Mouse (Mus musculus) Patski (cell line): Measurements from ENCODE around the gene Stx8. TPM values are rescaled to one million over a fixed set of nuclear protein-coding genes. Genes with fewer than 3 reads are reported as not detected.

Experiments used
- ATAC-seq: fragments of 100-300 bp; one replicate; pipeline ENCODE4 v1.8.0; 2021
- CTCF ChIA-PET: fragments of 350-600 bp; sonication (Branson Sonifier 250); formaldehyde crosslinking; loops from one replicate; lab custom pipeline; 2022; ENCODE audit warnings: inconsistent platforms; lab: Charles Lee
- POLR2A ChIA-PET: fragments of 350-600 bp; sonication (Branson Sonifier 250); formaldehyde crosslinking; loops from one replicate; lab custom pipeline; 2022; ENCODE audit warnings: antibody characterized with exemption, inconsistent platforms; lab: Charles Lee
- DNase-seq: peaks from one replicate; pipeline ENCODE4 v3.0.0-alpha.2; 2011; ENCODE audit warnings: low read depth, low spot score
- H3K27me3 ChIP-seq: fragments of 371-371 bp; one replicate; pipeline ENCODE4 v1.5.1; 2021
- CTCF ChIP-seq: fragments of 100-300 bp; IDR thresholded peaks from one replicate; pipeline ENCODE4 v1.5.1; 2021
- in situ Hi-C: fragments of 300-500 bp; cut with MboI; formaldehyde crosslinking; loops from 3 replicates; pipeline ENCODE4 v1.11.1; 2018; ENCODE audit warnings: low pct_unique_long_range_greater_than_20kb, mixed read lengths
- polyA plus RNA-seq: library from polyadenylated mRNA; unstranded; gene quantifications from one replicate; pipeline ENCODE4 v1.2.3, GENCODE M21; 2021

The Stx8 gene
- polyA plus RNA-seq, 1 experiment from 2014 or later = 64.8 TPM

DNA sequence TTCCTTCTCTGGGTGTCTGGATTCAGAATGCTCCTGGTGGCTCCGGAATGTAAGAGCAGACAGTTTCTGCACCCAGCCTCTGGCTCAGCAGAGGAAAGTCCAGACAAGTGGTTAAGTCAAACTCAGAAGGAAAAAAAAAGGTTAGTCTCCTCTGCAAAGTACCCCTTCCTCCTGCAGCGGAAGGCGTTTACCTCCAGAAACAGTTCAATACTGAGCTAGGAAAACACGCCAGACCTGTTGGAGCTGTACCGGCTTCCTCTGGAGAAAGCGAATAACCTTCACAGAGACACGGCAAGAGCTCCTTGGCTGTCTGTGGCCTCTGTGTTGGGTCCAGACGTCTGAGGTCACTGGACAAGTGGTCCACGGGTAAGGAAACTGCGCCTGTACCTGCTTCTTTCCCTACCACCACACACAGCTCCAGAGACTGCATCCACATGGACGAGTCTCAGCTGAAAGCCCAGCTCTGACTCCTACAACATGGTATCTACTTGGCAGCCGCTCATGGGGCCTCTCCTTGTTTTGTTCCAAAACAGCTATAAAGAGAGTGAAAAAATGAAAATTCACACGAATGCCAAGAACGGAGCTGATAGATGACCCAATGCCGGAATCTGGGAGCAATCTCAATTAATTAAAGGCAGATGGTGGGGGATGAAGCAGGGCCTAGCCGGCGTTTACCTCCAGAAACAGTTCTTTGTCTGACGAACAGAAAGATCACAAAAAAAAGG is 263.1 kb downstream of the Stx8 start:
- no peaks in the 10 kb centered on the region for H3K27me3 ChIP-seq
- ATAC-seq (no peak), DNase-seq (no peak)
- POLR2A ChIA-PET = no interaction called here
- TF ChIP-seq CTCF = no peak
- CTCF ChIA-PET = no interaction called here
- in situ Hi-C loops = no loop called here

DNA sequence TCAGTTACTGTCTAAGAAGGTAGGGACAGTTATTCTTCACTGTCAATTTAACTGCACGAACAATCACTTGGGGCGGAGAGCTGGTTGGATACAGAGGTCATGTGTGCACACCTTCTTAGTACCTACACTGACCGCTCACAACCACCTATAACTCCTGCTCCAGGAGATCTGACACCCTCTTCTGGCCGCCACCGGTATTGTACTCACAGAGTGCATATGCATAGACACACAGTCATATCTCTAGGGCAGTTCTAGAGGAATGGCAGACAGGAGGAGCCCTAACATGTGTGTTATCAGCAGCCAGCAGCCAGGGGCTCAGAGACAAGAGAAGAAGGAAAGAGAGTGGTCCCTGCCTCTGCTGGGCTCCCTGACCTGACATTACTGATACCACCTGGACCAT is 265.6 kb downstream of the Stx8 start:
- POLR2A ChIA-PET = no interaction called here
- no peaks in the 10 kb centered on the region for H3K27me3 ChIP-seq
- DNase-seq = no peak
- in situ Hi-C loops = no loop called here
- ATAC-seq = no peak
- CTCF ChIA-PET = no interaction called here
- no peak for TF ChIP-seq CTCF

DNA sequence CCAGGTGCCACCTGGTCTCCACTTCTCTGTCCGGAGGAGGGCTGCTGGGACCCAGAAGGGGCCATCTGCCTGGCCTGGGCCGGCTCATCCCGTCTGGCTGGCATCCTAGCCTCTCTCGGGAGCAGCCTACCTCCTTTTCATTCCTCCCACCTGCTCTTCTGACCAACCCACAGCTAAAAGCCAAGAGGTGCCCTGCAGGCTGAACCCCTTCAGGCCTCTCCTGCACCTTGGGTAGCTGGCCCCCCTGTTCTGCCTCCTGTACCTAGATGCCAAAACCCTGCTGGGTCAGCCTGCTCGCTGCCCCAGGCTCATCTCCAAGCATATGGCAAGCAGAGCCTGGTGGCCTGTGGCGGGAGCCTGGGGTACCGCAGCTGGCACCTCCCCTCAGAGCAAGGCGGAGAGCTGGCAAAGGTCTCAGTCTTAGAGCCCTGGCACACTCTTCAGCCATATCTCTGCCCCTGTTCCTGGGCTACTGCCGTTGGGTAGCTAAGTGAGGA is 267.5 kb downstream of the Stx8 start:
- no peaks in the 10 kb centered on the region for H3K27me3 ChIP-seq
- DNase-seq (no peak), ATAC-seq (no peak)
- POLR2A ChIA-PET = no interaction called here
- TF ChIP-seq CTCF = no peak
- in situ Hi-C loops = no loop called here
- CTCF ChIA-PET = no interaction called here

DNA sequence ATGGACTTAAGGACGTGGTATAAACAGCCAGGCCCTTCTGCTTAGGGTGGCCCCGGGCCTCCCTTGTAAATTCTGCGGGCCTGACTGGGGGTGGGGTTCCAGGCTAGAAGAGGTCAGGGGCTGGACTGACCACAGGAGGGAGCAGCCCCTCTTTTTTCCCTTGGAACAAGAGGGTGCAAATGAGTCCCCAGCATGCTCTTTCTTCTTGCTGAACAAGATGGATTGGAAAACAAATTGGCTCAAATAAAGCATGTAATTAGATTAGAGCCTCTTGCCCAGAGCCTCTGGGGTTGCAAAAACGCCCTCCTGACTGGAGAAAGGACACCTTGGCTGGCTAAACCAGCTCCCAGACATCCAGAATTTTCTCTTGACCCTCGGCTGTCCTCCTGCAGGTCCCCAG is 273.8 kb downstream of the Stx8 start:
- ChIA-PET POLR2A (no interaction called here), CTCF (no interaction called here)
- no peak for DNase-seq
- TF ChIP-seq CTCF = no peak
- no peak for ATAC-seq
- no peaks in the 10 kb centered on the region for H3K27me3 ChIP-seq
- in situ Hi-C loops = no loop called here

DNA sequence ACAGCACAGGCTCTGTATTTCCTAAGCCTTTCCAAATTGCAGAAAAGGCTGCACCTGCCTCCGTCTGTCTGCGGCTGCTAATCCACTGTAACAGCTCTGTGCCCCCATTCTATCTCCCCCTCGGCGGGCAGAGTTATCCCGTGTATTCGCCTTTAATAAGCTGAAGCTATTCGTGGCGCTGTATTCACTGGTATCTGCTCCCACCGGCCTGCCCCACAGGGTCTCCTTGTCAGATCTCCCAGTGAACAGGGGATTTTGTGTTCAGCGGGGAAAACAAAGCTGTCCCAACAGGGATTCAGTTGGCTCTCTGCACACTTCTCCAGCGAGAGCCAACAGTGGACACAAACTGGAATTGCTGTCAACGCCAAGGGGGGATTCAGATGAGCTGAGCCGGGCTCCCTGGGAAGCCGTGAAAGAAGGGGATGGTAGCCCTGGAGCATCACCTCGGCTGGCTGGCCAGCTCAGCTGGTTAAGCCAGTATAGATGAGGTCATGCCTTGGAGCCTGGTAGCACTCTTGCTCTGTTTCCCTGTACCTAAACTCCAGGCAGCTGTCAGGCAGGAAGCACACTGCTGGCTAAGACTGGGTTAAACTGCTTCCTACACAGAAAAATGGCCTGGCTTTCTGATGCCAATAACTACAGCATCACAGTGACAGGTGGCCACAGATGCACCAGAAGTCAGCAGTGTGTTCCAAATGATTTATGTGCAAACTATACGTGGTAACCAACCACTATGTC is 278.4 kb downstream of the Stx8 start:
- ATAC-seq (no peak), DNase-seq (no peak)
- H3K27me3 ChIP-seq = no peaks in the 10 kb centered on the region
- ChIA-PET POLR2A (no interaction called here), CTCF (no interaction called here)
- in situ Hi-C loops = no loop called here
- TF ChIP-seq CTCF = no peak

DNA sequence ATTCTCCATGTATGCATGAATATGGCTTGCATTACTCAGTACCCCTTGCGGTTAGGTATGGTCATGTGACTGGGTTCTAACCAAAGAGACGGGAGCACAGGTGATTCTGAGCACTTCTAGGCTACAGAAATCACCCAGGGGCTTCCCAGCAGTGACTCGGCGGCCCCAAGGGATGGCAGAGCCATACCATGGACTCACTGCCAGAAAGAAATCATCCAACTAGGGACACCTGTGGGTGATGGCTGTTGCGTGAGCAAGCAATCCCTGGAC is 278.9 kb downstream of the Stx8 start:
- ATAC-seq (no peak), DNase-seq (no peak)
- TF ChIP-seq CTCF = no peak
- H3K27me3 ChIP-seq = no peaks in the 10 kb centered on the region
- ChIA-PET POLR2A (no interaction called here), CTCF (no interaction called here)
- in situ Hi-C loops = no loop called here

DNA sequence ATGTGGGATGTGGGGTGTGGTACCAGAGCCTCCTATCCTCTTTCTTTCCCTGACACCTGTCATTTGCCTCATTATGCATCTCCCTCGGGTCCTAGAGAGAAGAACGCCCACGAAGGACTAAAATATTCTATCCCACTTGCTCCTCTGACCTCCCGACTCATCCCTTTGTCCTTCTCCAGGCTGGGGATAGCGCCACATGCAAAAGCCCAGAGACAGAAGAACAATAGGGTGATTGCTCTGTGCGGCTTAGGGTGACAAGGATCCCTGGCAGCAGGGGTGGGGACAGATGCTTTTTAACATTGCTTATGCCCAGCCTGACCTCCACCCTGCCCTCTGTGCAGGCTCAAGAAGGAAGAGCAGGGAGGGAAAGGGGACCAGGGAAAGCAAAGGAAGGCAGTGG is 281.9 kb downstream of the Stx8 start:
- ChIA-PET POLR2A (no interaction called here), CTCF (interaction anchor here (1.3 kb wide), 1 partner anchor 13 kb away, joined by 3 read pairs; no protein-coding TSS in a partner anchor)
- in situ Hi-C loops = no loop called here
- no peak for TF ChIP-seq CTCF
- ATAC-seq = no peak
- no peaks in the 10 kb centered on the region for H3K27me3 ChIP-seq
- no peak for DNase-seq

DNA sequence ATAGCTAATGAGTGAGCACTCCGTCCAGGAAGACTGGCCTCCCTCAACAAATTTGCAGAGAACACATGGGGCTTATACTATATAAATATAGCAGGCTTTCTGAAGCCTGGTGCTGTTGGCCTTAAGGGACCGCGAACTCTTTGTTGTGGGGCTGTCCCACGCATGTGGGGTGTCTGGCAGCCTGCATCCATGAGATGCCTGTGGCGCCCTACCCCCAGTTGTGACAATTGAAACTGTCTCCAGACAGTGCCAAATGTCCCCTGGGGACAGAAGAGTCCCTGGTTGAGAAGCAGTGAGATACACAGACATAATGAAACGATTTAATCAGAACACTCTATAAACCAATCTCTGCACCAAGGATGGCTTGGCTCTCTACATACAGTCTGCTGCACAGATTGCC is 284.1 kb downstream of the Stx8 start:
- ATAC-seq = no peak
- in situ Hi-C loops = no loop called here
- POLR2A ChIA-PET = no interaction called here
- CTCF ChIA-PET = interaction anchor here (1.8 kb wide), 1 partner anchor 93 kb away, joined by 4 read pairs; no protein-coding TSS in a partner anchor
- no peak for DNase-seq
- no peak for TF ChIP-seq CTCF
- no peaks in the 10 kb centered on the region for H3K27me3 ChIP-seq

DNA sequence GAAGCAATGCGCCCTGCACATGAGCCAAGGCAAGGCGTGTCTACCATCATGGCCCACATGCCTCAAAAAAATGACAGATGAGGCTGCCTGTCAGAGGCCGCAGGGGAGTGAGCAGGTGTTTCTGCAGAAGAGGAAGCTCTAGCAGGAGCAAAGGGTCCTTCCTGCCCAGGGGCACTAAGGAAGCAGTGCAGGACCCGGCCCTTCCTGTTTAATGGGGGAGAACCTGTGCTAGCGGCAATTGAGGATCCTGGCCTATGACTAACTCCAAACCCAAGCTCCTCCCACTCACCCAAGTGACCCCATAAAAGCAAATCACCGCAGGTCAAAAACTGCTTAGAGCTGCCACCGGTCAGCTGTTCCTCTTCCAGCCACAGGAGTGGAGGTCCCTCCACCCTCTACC is 287.5 kb downstream of the Stx8 start:
- ChIA-PET POLR2A (interaction anchor here (0.9 kb wide), 1 partner anchor 38 kb away, joined by 3 read pairs; no protein-coding TSS in a partner anchor), CTCF (no interaction called here)
- no peak for DNase-seq
- no peak for TF ChIP-seq CTCF
- in situ Hi-C loops = no loop called here
- H3K27me3 ChIP-seq = no peaks in the 10 kb centered on the region
- ATAC-seq = no peak

Other genes starting within 250 kb of the Stx8 start
- not detected for gene Glp2r, start 195.0 kb upstream of the Stx8 start, polyA plus RNA-seq
- not detected for gene Gsg1l2, start 191.6 kb upstream of the Stx8 start, polyA plus RNA-seq
- gene Dhrs7c, start 168.0 kb upstream of the Stx8 start, polyA plus RNA-seq = not detected
- 6.6 TPM for gene Usp43, start 44.0 kb upstream of the Stx8 start, polyA plus RNA-seq
- 1.9 TPM for gene Cfap52, start 542 bp upstream of the Stx8 start, polyA plus RNA-seq